24 mouse cellular contexts compared by ENCODE assay signal in the genomic region with DNA sequence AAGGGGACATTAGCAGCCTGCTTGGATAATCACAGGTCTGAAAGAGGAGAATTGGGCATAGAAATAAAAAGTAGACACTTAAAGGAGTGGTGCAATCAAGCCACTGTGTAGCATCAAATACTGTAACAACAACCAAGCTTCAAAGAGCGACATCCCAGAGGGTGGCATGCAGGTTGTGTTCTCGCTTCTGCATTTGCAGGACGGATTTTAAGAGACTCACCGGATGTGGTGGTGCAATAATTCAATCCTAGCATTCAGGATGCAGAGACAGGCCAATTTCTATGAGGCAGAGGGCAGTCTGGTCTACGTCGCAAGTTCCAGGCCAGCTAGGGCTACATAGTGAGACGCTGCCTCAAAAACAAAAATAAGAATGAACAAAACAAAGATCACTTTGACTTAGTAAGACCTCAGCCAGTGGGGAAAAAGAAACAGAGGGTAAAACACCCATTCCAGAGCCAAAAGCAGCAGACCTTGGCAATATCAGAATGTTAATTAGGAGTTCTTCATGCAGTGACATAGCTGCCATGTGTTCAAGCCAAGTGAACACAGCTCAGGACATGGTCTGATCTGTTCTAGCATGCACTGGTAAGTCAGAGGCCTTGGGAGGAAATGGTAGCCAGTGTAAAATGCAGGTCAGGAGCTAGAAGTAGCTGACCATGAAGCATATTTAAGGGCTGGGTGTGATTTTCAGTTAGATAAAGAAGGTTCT.
DNase-seq lines count a peak whose midpoint lies in the region; ATAC-seq and TF ChIP-seq lines count a peak whose summit lies in the region.
"Had no signal": no experiment of that assay in that cellular context is flagged by ENCODE, and none has a peak within 500 bp of the region (broad histone marks: within the 10 kb centered on the region; RNA-seq: fewer than 3 reads in every experiment).

No protein-coding gene starts in this region.

- H3K9ac ChIP-seq in hindbrain, postnatal 0 days (replicated peaks; ENCODE audit: low read length) = 0 out of 2 replicates have a peak overlapping the region, but pooled peaks have one; percentile 3
- H3K9ac ChIP-seq in forebrain, embryonic 15.5 days (replicated peaks) = no peak overlapping the region
- H3K9ac ChIP-seq: heart, embryonic 12.5 days; liver, postnatal 0 days; midbrain, embryonic 13.5 days had no signal

- H3K36me3 ChIP-seq in hindbrain, postnatal 0 days (ENCODE audit: insufficient read depth, low read length) = no peaks in the 10 kb centered on the region
- H3K36me3 ChIP-seq in hindbrain, embryonic 10.5 days = no peaks in the 10 kb centered on the region
- H3K36me3 ChIP-seq in forebrain, embryonic 15.5 days = peaks cover 3% of the 10 kb centered on the region; the same call in 1 of the 2 replicates
- H3K36me3 ChIP-seq: heart, embryonic 12.5 days; midbrain, embryonic 13.5 days had no signal

- H3K4me1 ChIP-seq in hindbrain, postnatal 0 days (ENCODE audit: insufficient read depth, low read length) = peaks cover 6% of the 10 kb centered on the region
- H3K4me1 ChIP-seq in hindbrain, embryonic 10.5 days (replicated peaks) = peaks cover 17% of the 10 kb centered on the region
- H3K4me1 ChIP-seq in forebrain, embryonic 15.5 days = peaks cover 73% of the 10 kb centered on the region

- no peak overlapping the region for H3K4me3 ChIP-seq in hindbrain, postnatal 0 days (ENCODE audit: low read length)
- no peak overlapping the region for H3K4me3 ChIP-seq in hindbrain, embryonic 10.5 days
- H3K4me3 ChIP-seq in forebrain, embryonic 15.5 days = no peak overlapping the region
- H3K4me3 ChIP-seq: embryonic facial prominence, embryonic 10.5 days; heart, embryonic 12.5 days; limb, embryonic 10.5 days; megakaryocyte, embryonic 14.5 days; midbrain, embryonic 13.5 days had no signal

- no peak for TF ChIP-seq CTCF in hindbrain, postnatal 0 days (IDR thresholded peaks at IDR 0.05; ENCODE audit: low read depth)
- TF ChIP-seq CTCF in brain, embryonic 14.5 days (IDR thresholded peaks at IDR 0.05; ENCODE audit: borderline replicate concordance, extremely low read depth, insufficient read depth, insufficient read length) = no peak

- no peak for ATAC-seq in hindbrain, postnatal 0 days
- peak; percentile 53; the same call in 1 of the 2 replicates for ATAC-seq in forebrain, embryonic 15.5 days (replicated peaks)
- ATAC-seq in neutrophil, adult 5-6 weeks (ENCODE audit: extremely low read depth, insufficient number of reproducible peaks, low FRiP score, poor library complexity, severe bottlenecking) = 0 out of 2 replicates have a peak, but pooled peaks have one; percentile 2
- ATAC-seq: intestine, postnatal 0 days; liver, postnatal 0 days had no signal

- DNase-seq in hindbrain, postnatal 0 days (ENCODE audit: low spot score) = no peak
- no peak for DNase-seq in hindbrain, embryonic 10.5 days (ENCODE audit: low spot score)
- peak; percentile 62 for DNase-seq in brain, embryonic 14.5 days (ENCODE audit: low read depth)
- DNase-seq in B cell, adult 2 months = no peak
- DNase-seq in retina, embryonic 14.5 days (ENCODE audit: low spot score) = no peak
- DNase-seq: adrenal gland, postnatal 25 days; cerebellum, adult 9-10 months; gastrocnemius, postnatal 25 days; heart, postnatal 10 days; kidney, postnatal 4 days; liver; liver, postnatal 0 days; retina, postnatal 1 day; right cerebral cortex, postnatal 25 days; spleen, adult 18-20 months; thymus, postnatal 14 days had no signal

- TF ChIP-seq POLR2A in brain, embryonic 14.5 days (IDR thresholded peaks at IDR 0.05; ENCODE audit: borderline replicate concordance, extremely low read depth, insufficient read depth, insufficient read length, poor library complexity, severe bottlenecking) = no peak

- no peaks in the 10 kb centered on the region for H3K27me3 ChIP-seq in hindbrain, postnatal 0 days (ENCODE audit: insufficient read depth, low read length)
- no peaks in the 10 kb centered on the region for H3K27me3 ChIP-seq in hindbrain, embryonic 10.5 days (ENCODE audit: insufficient read depth, poor library complexity, severe bottlenecking)
- H3K27me3 ChIP-seq in forebrain, embryonic 15.5 days = no peaks in the 10 kb centered on the region
- H3K27me3 ChIP-seq: heart, embryonic 12.5 days; megakaryocyte, embryonic 14.5 days; midbrain, embryonic 13.5 days had no signal

- H3K4me2 ChIP-seq in hindbrain, postnatal 0 days (ENCODE audit: low read depth, low read length) = no peak overlapping the region
- no peak overlapping the region for H3K4me2 ChIP-seq in forebrain, embryonic 15.5 days (replicated peaks)
- H3K4me2 ChIP-seq: heart, embryonic 12.5 days; midbrain, embryonic 13.5 days had no signal

- WGBS in hindbrain, postnatal 0 days = 84% methylated on average over 7 of the region's 7 CpGs
- WGBS in hindbrain, embryonic 10.5 days = 95% methylated on average over 7 of the region's 7 CpGs
- WGBS in forebrain, embryonic 15.5 days = 73% methylated on average over 7 of the region's 7 CpGs

- H3K27ac ChIP-seq in hindbrain, postnatal 0 days = no peak overlapping the region
- H3K27ac ChIP-seq in hindbrain, embryonic 10.5 days = no peak overlapping the region
- H3K27ac ChIP-seq in forebrain, embryonic 15.5 days (replicated peaks) = peak overlapping the region; percentile 54
- H3K27ac ChIP-seq: embryonic facial prominence, embryonic 10.5 days; limb, embryonic 10.5 days; midbrain, embryonic 13.5 days had no signal

- no peaks in the 10 kb centered on the region for H3K9me3 ChIP-seq in hindbrain, postnatal 0 days (ENCODE audit: low read length)
- H3K9me3 ChIP-seq in hindbrain, embryonic 10.5 days = no peaks in the 10 kb centered on the region
- H3K9me3 ChIP-seq in forebrain, embryonic 15.5 days = no peaks in the 10 kb centered on the region
- H3K9me3 ChIP-seq: embryonic facial prominence, embryonic 10.5 days; heart, embryonic 12.5 days; limb, embryonic 10.5 days; megakaryocyte, embryonic 14.5 days; midbrain, embryonic 13.5 days had no signal
